Mouse (Mus musculus): ENCODE measurements at regions not wholly inside any gene's neighbourhood (a gene's known extent, or its start where the extent isn't known, plus 50 kb on each side); places are given as distances from the start of the nearest gene placed in this dataset.

DNA sequence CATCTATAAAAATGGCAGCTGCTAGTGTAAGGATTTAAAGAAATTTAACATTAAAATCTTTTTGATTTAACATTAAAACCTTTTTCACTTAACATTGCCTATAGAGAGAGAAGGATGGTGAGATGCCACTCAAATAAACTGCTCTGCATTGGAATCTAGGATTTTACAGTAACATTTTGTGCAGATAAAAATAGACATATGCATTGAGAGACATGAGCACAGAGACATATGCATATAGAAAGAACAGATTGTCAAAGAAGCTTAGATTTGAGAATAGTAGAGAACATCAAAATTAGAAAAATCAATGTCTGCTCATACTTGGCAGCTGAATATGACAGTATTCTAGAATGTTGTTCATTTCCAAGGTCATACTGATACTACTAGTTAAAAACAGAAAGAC lies 220.2 kb downstream of the Arap2 start:
- TF ChIP-seq CTCF (IDR thresholded peaks at IDR 0.05; ENCODE audit: borderline replicate concordance, extremely low read depth, insufficient read depth, insufficient read length) (no peak), POLR2A (IDR thresholded peaks at IDR 0.05; ENCODE audit: borderline replicate concordance, extremely low read depth, insufficient read depth, insufficient read length, poor library complexity, severe bottlenecking) (no peak)
- peak; percentile 23 for DNase-seq (ENCODE audit: low read depth)

- no peak for TF ChIP-seq POLR2A (IDR thresholded peaks at IDR 0.05; ENCODE audit: borderline replicate concordance, extremely low read depth, insufficient read depth, insufficient read length, poor library complexity, severe bottlenecking)
- TF ChIP-seq CTCF (IDR thresholded peaks at IDR 0.05; ENCODE audit: borderline replicate concordance, extremely low read depth, insufficient read depth, insufficient read length): no peak
- no peak for DNase-seq (ENCODE audit: low read depth)
Measured at GRCm38 (mm10) chr5:62539304-62539703, 226.7 kb downstream of the Arap2 start.

DNA sequence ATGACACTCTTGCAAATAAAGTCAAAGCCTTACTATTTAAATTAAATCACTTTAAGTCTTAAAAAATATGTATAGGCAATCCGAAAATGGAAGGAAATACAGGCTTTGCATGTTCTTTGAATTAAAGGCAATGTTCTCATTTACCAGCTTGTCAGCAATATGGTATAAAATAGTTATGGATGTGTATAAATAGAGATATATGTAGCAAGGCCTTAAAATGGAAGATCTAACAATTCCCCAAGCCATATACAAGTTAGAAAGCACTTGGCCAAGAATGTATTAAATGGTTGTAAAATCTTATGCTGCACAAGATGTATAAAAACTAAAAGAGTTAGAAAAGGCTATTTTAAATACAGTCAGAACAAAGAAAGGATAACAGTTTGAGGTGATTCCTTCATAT lies 254.1 kb downstream of the Arap2 start:
- no peak for DNase-seq (ENCODE audit: low read depth)
- TF ChIP-seq CTCF (IDR thresholded peaks at IDR 0.05; ENCODE audit: borderline replicate concordance, extremely low read depth, insufficient read depth, insufficient read length) (no peak), POLR2A (IDR thresholded peaks at IDR 0.05; ENCODE audit: borderline replicate concordance, extremely low read depth, insufficient read depth, insufficient read length, poor library complexity, severe bottlenecking) (no peak)

DNA sequence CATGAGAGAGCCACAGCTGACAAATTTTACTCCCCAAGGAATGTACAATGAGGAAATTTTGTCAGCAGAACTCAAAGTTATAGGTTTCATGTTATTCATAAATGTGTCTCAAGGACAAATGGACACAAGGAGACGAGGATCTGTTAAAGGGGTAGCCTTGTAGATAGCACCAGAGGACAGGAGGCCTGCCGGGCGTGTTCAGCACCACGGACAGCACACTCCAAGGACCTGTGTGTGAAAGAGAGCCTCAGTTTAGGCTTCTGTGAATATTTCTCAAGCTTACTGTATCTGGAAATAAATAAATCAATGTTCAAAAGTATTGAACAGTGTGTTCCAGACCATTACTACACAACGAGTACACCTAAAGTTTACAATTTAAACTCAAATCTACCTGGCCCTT lies 282.4 kb downstream of the Arap2 start:
- TF ChIP-seq CTCF (IDR thresholded peaks at IDR 0.05; ENCODE audit: borderline replicate concordance, extremely low read depth, insufficient read depth, insufficient read length) (no peak), POLR2A (IDR thresholded peaks at IDR 0.05; ENCODE audit: borderline replicate concordance, extremely low read depth, insufficient read depth, insufficient read length, poor library complexity, severe bottlenecking) (no peak)
- peak; percentile 51 for DNase-seq (ENCODE audit: low read depth)

GRCm38 (mm10) chr5:62480967-62481366 lies 285.0 kb downstream of the Arap2 start:
- peak; percentile 91 for DNase-seq (ENCODE audit: low read depth)
- TF ChIP-seq CTCF (IDR thresholded peaks at IDR 0.05; ENCODE audit: borderline replicate concordance, extremely low read depth, insufficient read depth, insufficient read length) (0 out of 2 replicates have a peak, but pooled peaks have one; percentile 8), POLR2A (IDR thresholded peaks at IDR 0.05; ENCODE audit: borderline replicate concordance, extremely low read depth, insufficient read depth, insufficient read length, poor library complexity, severe bottlenecking) (no peak)

- no peak for DNase-seq (ENCODE audit: low read depth)
- TF ChIP-seq POLR2A (IDR thresholded peaks at IDR 0.05; ENCODE audit: borderline replicate concordance, extremely low read depth, insufficient read depth, insufficient read length, poor library complexity, severe bottlenecking) (no peak), CTCF (IDR thresholded peaks at IDR 0.05; ENCODE audit: borderline replicate concordance, extremely low read depth, insufficient read depth, insufficient read length) (no peak)
Measured at GRCm38 (mm10) chr5:62473412-62473811, 292.5 kb downstream of the Arap2 start.

GRCm38 (mm10) chr5:62466802-62467201 lies 299.2 kb downstream of the Arap2 start:
- DNase-seq (ENCODE audit: low read depth): peak; percentile 39
- TF ChIP-seq POLR2A (IDR thresholded peaks at IDR 0.05; ENCODE audit: borderline replicate concordance, extremely low read depth, insufficient read depth, insufficient read length, poor library complexity, severe bottlenecking) (no peak), CTCF (IDR thresholded peaks at IDR 0.05; ENCODE audit: borderline replicate concordance, extremely low read depth, insufficient read depth, insufficient read length) (no peak)

DNA sequence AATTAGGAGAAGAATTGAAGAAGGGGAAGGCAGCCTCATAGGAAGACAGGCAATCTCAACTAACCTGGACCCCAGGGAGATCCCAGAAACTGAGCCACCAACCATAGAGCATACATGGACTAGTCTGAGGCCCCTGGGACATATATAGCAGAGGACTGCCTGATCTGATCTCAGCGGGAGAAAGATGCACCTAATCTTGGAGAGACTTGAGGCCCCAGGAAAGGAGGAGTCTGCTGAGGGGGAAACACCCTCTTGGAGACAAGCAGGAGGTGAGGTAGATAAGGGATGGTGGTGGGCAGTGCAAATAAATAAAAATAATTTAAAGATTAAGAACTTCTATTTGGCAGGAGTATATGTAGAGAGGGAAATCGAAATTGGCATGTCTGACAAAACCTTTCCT lies 303.4 kb downstream of the Arap2 start:
- DNase-seq (ENCODE audit: low read depth): no peak
- TF ChIP-seq CTCF (IDR thresholded peaks at IDR 0.05; ENCODE audit: borderline replicate concordance, extremely low read depth, insufficient read depth, insufficient read length) (no peak), POLR2A (IDR thresholded peaks at IDR 0.05; ENCODE audit: borderline replicate concordance, extremely low read depth, insufficient read depth, insufficient read length, poor library complexity, severe bottlenecking) (no peak)

All from brain, embryonic 14.5 days (tissue).